Mouse (Mus musculus) small intestine, adult 2 months (tissue): ENCODE data around the gene Lamtor2. TPM values are rescaled to one million over a fixed set of nuclear protein-coding genes. Genes with fewer than 3 reads are reported as not detected.

Source experiments
- H3K27ac ChIP-seq: fragments of 200-500 bp; 2 replicates; pipeline ENCODE4 v1.5.1; 2012; ENCODE audit warnings: low read depth, low read length, control low read depth, inconsistent platforms; ENCODE audit not compliant: insufficient read depth
- H3K27me3 ChIP-seq: fragments of 200-500 bp; 2 replicates; pipeline ENCODE4 v1.6.1; 2012; ENCODE audit warnings: mild to moderate bottlenecking, moderate library complexity, low read length, inconsistent platforms; ENCODE audit not compliant: control insufficient read depth, insufficient read depth
- H3K36me3 ChIP-seq: fragments of 200-500 bp; 2 replicates; pipeline ENCODE4 v1.6.1; 2012; ENCODE audit warnings: mild to moderate bottlenecking, low read length, control low read depth, inconsistent platforms; ENCODE audit not compliant: control insufficient read depth, insufficient read depth
- H3K4me1 ChIP-seq: fragments of 200-500 bp; 2 replicates; pipeline ENCODE4 v1.6.1; 2012; ENCODE audit warnings: low read length, inconsistent platforms, mixed read lengths; ENCODE audit not compliant: control insufficient read depth, insufficient read depth, insufficient read length
- H3K4me3 ChIP-seq: fragments of 200-500 bp; 2 replicates; pipeline ENCODE4 v1.5.1; 2012; ENCODE audit warnings: low read depth, mild to moderate bottlenecking, control low read depth, inconsistent platforms, low read length, moderate library complexity
- CTCF ChIP-seq: fragments of 200-500 bp; IDR thresholded peaks from 2 replicates; pipeline ENCODE4 v1.5.1; 2012; ENCODE audit warnings: low read depth, mild to moderate bottlenecking, control low read depth, inconsistent platforms, low read length, moderate library complexity, mixed read lengths; ENCODE audit not compliant: insufficient replicate concordance, insufficient read length; ENCODE audit errors: extremely low read depth
- POLR2A ChIP-seq: fragments of 200-500 bp; IDR thresholded peaks from 2 replicates; pipeline ENCODE4 v1.6.1; 2012; ENCODE audit warnings: low read depth, mild to moderate bottlenecking, control low read depth, inconsistent platforms, low read length, moderate library complexity
- WGBS: fragments of 180-500 bp; shearing (Covaris S2); methylation state at CpG from one replicate; pipeline ENCODE4 v1.1.7; 2018; 5-methylcytosine and 5-hydroxymethylcytosine counted together
- polyA plus RNA-seq: library from polyadenylated mRNA; depleted of rRNA; stranded (reverse); fragments of >200 nt; gene quantifications from 2 replicates; pipeline ENCODE4 v1.2.3, GENCODE M21; 2012

The Lamtor2 gene
- polyA plus RNA-seq, 1 experiment = 167 TPM

- TF ChIP-seq CTCF = no peak
- TF ChIP-seq POLR2A = no peak
- no peak overlapping the region for H3K27ac ChIP-seq
Observed at GRCm38 (mm10) chr3:88568615-88569014, 15.7 kb upstream of the Lamtor2 start.

GRCm38 (mm10) chr3:88567892-88568291, 15.0 kb upstream of the Lamtor2 start:
- H3K4me3 ChIP-seq = no peak overlapping the region
- H3K4me1 ChIP-seq = peaks cover 4% of the 10 kb centered on the region
- 78% methylated on average over 6 of the region's 6 CpGs for WGBS
- TF ChIP-seq POLR2A (no peak), CTCF (no peak)
- no peak overlapping the region for H3K27ac ChIP-seq
- no peaks in the 10 kb centered on the region for H3K27me3 ChIP-seq
- H3K36me3 ChIP-seq = peaks cover 46% of the 10 kb centered on the region

More at GRCm38 (mm10) chr3:88568615-88569014, 15.7 kb upstream of the Lamtor2 start:
- WGBS = 84% methylated on average over 2 of the region's 2 CpGs
- no peaks in the 10 kb centered on the region for H3K27me3 ChIP-seq
- no peak overlapping the region for H3K4me3 ChIP-seq
- H3K36me3 ChIP-seq = peaks cover 38% of the 10 kb centered on the region
- peaks cover 4% of the 10 kb centered on the region for H3K4me1 ChIP-seq

DNA sequence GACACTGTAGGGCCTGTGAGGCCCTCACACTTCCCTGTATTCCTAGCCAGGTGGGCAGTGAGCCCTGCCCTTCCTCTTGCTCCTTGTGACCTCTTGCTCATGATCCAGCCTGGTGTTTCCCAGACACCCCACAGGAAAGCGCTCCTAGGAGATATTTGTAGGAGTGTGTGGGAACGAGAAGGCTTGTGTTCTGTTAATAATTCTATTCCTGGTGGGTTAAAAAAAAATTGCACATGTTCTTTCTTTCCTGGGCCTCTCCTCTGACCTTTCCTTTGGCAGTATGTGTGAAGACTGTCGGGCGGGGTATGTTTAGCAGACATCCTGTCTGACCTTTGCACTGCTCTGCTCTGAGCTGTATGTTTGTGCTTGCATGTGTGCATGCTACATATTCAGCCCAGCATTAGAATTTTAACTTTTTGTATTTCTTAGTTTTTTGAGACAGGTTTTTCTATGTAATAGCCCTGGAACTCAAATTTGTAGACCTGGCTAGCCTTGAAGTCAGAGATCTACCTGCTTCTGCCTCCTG, 13.7 kb upstream of the Lamtor2 start:
- WGBS = 33% methylated on average over 4 of the region's 4 CpGs
- H3K27me3 ChIP-seq = no peaks in the 10 kb centered on the region
- TF ChIP-seq CTCF (no peak), POLR2A (no peak)
- peak overlapping the region; percentile 52; the same call in 1 of the 2 replicates for H3K27ac ChIP-seq
- H3K4me3 ChIP-seq = no peak overlapping the region
- H3K36me3 ChIP-seq = peaks cover 56% of the 10 kb centered on the region
- H3K4me1 ChIP-seq = peaks cover 4% of the 10 kb centered on the region

DNA sequence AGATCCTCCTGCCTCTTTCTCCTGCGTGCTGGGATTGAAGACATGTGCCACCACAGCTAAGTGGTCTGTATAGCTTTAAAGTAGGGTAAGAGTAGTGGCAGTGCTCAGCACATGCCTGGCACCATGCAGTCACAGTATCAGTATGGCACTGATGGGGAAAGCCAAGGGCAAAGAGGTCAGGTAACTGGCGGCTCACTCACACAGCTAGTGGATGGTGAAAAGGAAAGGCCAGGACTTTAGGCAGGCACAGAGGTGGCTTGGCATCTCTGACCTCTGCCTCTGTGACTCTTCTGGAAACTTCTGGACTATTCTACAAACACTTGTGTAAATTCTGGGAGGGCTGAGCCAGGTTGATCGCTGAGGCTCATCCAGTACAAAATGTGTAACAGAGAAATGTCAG, 13.2 kb upstream of the Lamtor2 start:
- TF ChIP-seq POLR2A = no peak
- no peak for TF ChIP-seq CTCF
- H3K36me3 ChIP-seq = peaks cover 60% of the 10 kb centered on the region
- WGBS = 76% methylated on average over 3 of the region's 3 CpGs
- H3K4me3 ChIP-seq = no peak overlapping the region
- H3K27ac ChIP-seq = peak overlapping the region; percentile 52; the same call in 1 of the 2 replicates
- H3K4me1 ChIP-seq = peaks cover 4% of the 10 kb centered on the region
- no peaks in the 10 kb centered on the region for H3K27me3 ChIP-seq

GRCm38 (mm10) chr3:88563966-88564365, 11.1 kb upstream of the Lamtor2 start:
- Histone ChIP-seq H3K4me1 (peaks cover 4% of the 10 kb centered on the region), H3K36me3 (peaks cover 77% of the 10 kb centered on the region)
- WGBS = 86% methylated on average over 7 of the region's 7 CpGs

GRCm38 (mm10) chr3:88563442-88563841, 10.6 kb upstream of the Lamtor2 start:
- Histone ChIP-seq H3K4me1 (peaks cover 4% of the 10 kb centered on the region), H3K36me3 (peaks cover 72% of the 10 kb centered on the region), H3K27me3 (no peaks in the 10 kb centered on the region), H3K4me3 (no peak overlapping the region), H3K27ac (no peak overlapping the region)
- WGBS = 79% methylated on average over 4 of the region's 4 CpGs
- TF ChIP-seq POLR2A (no peak), CTCF (no peak)

More at GRCm38 (mm10) chr3:88563966-88564365, 11.1 kb upstream of the Lamtor2 start:
- Histone ChIP-seq H3K27ac (no peak overlapping the region), H3K4me3 (no peak overlapping the region), H3K27me3 (no peaks in the 10 kb centered on the region)
- TF ChIP-seq POLR2A (no peak), CTCF (no peak)

DNA sequence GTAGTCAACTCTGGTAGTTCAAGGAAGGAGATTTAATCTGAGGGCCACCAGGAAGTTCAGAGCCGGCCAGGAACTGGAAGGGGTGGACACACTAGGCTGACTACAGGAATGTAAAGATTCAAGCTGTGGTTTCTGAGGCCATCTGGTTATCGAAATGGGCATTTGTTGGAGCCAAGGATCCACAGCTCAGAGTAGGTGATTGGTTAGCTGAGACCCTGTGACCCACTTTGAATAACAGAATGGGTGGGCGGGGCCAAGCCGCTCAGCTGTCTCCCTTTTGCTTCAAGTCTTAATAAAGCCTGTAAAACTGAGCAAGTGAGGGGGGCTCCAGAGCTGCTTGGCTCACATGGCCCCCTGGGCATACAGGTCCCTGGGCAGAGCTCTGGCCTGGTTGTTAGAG, 9.1 kb upstream of the Lamtor2 start:
- 72% methylated on average over 4 of the region's 4 CpGs for WGBS
- Histone ChIP-seq H3K27me3 (no peaks in the 10 kb centered on the region), H3K27ac (no peak overlapping the region), H3K36me3 (peaks cover 72% of the 10 kb centered on the region), H3K4me3 (no peak overlapping the region), H3K4me1 (peaks cover 4% of the 10 kb centered on the region)
- no peak for TF ChIP-seq POLR2A
- no peak for TF ChIP-seq CTCF
